Mouse (Mus musculus) cortical plate, adult 2 months (tissue): ENCODE measurements around the gene Xylt1. TPM values are rescaled to one million over a fixed set of nuclear protein-coding genes. Genes with fewer than 3 reads are reported as not detected.

ENCODE experiments used
- H3K27ac ChIP-seq: fragments of 200-500 bp; 2 replicates; pipeline ENCODE4 v1.5.1; 2012; ENCODE audit warnings: low read length, control low read depth, inconsistent platforms; ENCODE audit not compliant: insufficient read depth
- H3K4me1 ChIP-seq: fragments of 200-500 bp; 2 replicates; pipeline ENCODE4 v1.6.1; 2011; ENCODE audit warnings: low read length; ENCODE audit not compliant: control insufficient read depth, insufficient read depth
- H3K4me3 ChIP-seq: fragments of 200-500 bp; 2 replicates; pipeline ENCODE4 v1.5.1; 2011; ENCODE audit warnings: mild to moderate bottlenecking, low read length, control low read depth; ENCODE audit not compliant: insufficient read depth
- CTCF ChIP-seq: fragments of 200-500 bp; IDR thresholded peaks from 2 replicates; pipeline ENCODE4 v1.5.1; 2011; ENCODE audit warnings: mild to moderate bottlenecking, control low read depth, low read length; ENCODE audit not compliant: insufficient read depth; ENCODE audit errors: extremely low read depth
- POLR2A ChIP-seq: fragments of 200-500 bp; IDR thresholded peaks from 2 replicates; pipeline ENCODE4 v1.6.1; 2011; ENCODE audit warnings: mild to moderate bottlenecking, low read length, control low read depth; ENCODE audit not compliant: insufficient read depth; ENCODE audit errors: extremely low read depth
- polyA plus RNA-seq: library from polyadenylated mRNA; depleted of rRNA; stranded (reverse); fragments of >200 nt; gene quantifications from 2 replicates; pipeline ENCODE4 v1.2.3, GENCODE M21; 2012

The Xylt1 gene
- polyA plus RNA-seq, 1 experiment, result 18.4 TPM

GRCm38 (mm10) chr7:117486425-117487172, 105.8 kb downstream of the Xylt1 start:
- peaks cover 6% of the 10 kb centered on the region for H3K4me1 ChIP-seq
- TF ChIP-seq POLR2A (no peak), CTCF (no peak)
- no peak overlapping the region for H3K4me3 ChIP-seq
- H3K27ac ChIP-seq, result no peak overlapping the region

- no peak overlapping the region for H3K4me3 ChIP-seq
- no peak overlapping the region for H3K27ac ChIP-seq
- TF ChIP-seq POLR2A, result no peak
- TF ChIP-seq CTCF, result no peak
- H3K4me1 ChIP-seq, result peaks cover 6% of the 10 kb centered on the region
Measured at GRCm38 (mm10) chr7:117487173-117487490, 106.4 kb downstream of the Xylt1 start.

GRCm38 (mm10) chr7:117489973-117490372, 109.2 kb downstream of the Xylt1 start:
- H3K4me1 ChIP-seq, result peaks cover 12% of the 10 kb centered on the region
- H3K4me3 ChIP-seq, result no peak overlapping the region
- TF ChIP-seq POLR2A (no peak), CTCF (no peak)
- no peak overlapping the region for H3K27ac ChIP-seq

GRCm38 (mm10) chr7:117490500-117491205, 109.9 kb downstream of the Xylt1 start:
- TF ChIP-seq CTCF, result no peak
- no peak for TF ChIP-seq POLR2A
- H3K27ac ChIP-seq, result no peak overlapping the region
- H3K4me1 ChIP-seq, result peaks cover 12% of the 10 kb centered on the region

GRCm38 (mm10) chr7:117491495-117491894, 110.7 kb downstream of the Xylt1 start:
- no peak overlapping the region for H3K27ac ChIP-seq
- no peak overlapping the region for H3K4me3 ChIP-seq
- peaks cover 14% of the 10 kb centered on the region for H3K4me1 ChIP-seq
- TF ChIP-seq POLR2A, result no peak
- no peak for TF ChIP-seq CTCF

More at GRCm38 (mm10) chr7:117490500-117491205, 109.9 kb downstream of the Xylt1 start:
- H3K4me3 ChIP-seq, result no peak overlapping the region

GRCm38 (mm10) chr7:117494210-117494609, 113.4 kb downstream of the Xylt1 start:
- no peak overlapping the region for H3K27ac ChIP-seq
- TF ChIP-seq POLR2A, result no peak
- no peak for TF ChIP-seq CTCF
- H3K4me1 ChIP-seq, result peaks cover 14% of the 10 kb centered on the region
- H3K4me3 ChIP-seq, result no peak overlapping the region

- Histone ChIP-seq H3K4me1 (peaks cover 14% of the 10 kb centered on the region), H3K27ac (no peak overlapping the region), H3K4me3 (no peak overlapping the region)
- no peak for TF ChIP-seq CTCF
- no peak for TF ChIP-seq POLR2A
Measured at GRCm38 (mm10) chr7:117494618-117495310, 114.0 kb downstream of the Xylt1 start.

- TF ChIP-seq CTCF (no peak), POLR2A (no peak)
- H3K27ac ChIP-seq, result no peak overlapping the region
- H3K4me3 ChIP-seq, result no peak overlapping the region
- H3K4me1 ChIP-seq, result peaks cover 12% of the 10 kb centered on the region
Measured at GRCm38 (mm10) chr7:117495751-117496150, 115.0 kb downstream of the Xylt1 start.

GRCm38 (mm10) chr7:117498173-117498572, 117.4 kb downstream of the Xylt1 start:
- TF ChIP-seq POLR2A (no peak), CTCF (no peak)
- Histone ChIP-seq H3K27ac (no peak overlapping the region), H3K4me3 (no peak overlapping the region), H3K4me1 (peaks cover 9% of the 10 kb centered on the region)

- TF ChIP-seq CTCF, result no peak
- TF ChIP-seq POLR2A, result no peak
- H3K27ac ChIP-seq, result no peak overlapping the region
- H3K4me3 ChIP-seq, result no peak overlapping the region
- H3K4me1 ChIP-seq, result 0 out of 2 replicates have a peak, but pooled peaks cover 2% of the 10 kb centered on the region
Measured at GRCm38 (mm10) chr7:117501355-117502181, 120.8 kb downstream of the Xylt1 start.
